Mouse (Mus musculus): Measurements from ENCODE around the gene Retreg3. TPM values are rescaled to one million over a fixed set of nuclear protein-coding genes. Genes with fewer than 3 reads are reported as not detected.

The Retreg3 gene
- 17.0 and 24.6 TPM in 2 replicates for total RNA-seq (2012; rRNA removed)
- 10 to 100 TPM in 1 of 2 experiments, not detected in 1; 23.4 TPM for polyA plus RNA-seq (2012; ENCODE audit: insufficient read depth in 1 of 2, insufficient read length in 2 of 2, low read depth in 1 of 2, low replicate concordance in 2 of 2, missing spikeins in 1 of 2)

DNA sequence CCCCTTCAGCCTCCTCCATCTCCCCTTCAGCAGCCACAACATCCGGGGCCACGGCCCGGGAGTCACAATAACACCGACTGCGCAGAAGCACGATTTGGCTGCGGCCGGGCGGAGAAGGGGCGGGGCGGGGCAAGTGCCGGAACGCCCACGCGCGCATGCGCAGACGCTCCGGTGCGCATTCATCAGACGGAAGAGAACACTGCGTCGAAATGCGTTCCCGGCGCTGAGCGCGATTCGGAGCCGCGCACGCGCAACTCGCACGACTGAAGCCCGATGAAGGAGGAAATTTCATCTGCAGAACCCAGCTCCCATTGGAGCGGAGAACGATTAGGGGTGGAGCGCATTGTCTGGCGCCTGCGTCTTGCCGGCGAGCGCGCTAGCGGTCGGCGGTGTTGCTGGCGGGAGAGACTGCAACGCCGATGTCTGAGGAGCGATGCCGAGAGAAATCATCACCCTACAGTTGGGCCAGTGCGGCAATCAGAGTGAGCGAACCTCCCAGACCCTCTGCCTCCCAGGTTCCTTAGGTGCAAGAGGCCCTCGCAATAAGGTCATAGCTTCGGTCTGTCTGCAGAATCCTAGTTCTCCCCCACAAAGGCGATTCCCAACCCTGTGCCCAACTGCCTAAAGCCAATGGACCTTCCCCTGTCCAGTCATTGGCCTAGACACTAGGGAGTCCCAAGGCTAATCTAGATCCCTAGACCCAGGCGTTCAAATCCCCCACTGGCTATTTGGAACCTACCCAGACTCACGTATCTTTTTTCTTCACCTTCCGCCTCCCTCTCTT is at the start of gene Retreg3, which contains the start of gene Tubg1:
Retreg3 (minus strand) TSS at position 133 of the 784 bp plus-strand sequence.
Tubg1 (plus strand) TSS at position 178 of the 784 bp plus-strand sequence.
- peak within 1 kb of the TSS; percentile 83 for H3K9ac ChIP-seq (ENCODE audit: control insufficient read depth, low read depth, low read length, poor library complexity, severe bottlenecking)
- H3K4me3 ChIP-seq (ENCODE audit: control insufficient read depth in 1 of 2, insufficient read depth in 1 of 2, low read depth in 2 of 2, low read length in 2 of 2), result peak within 1 kb of the TSS; percentile 81 to 84
- DNase-seq (ENCODE audit: low read depth, low spot score), result peak; percentile 100
- no peaks in the 10 kb centered on the region for H3K27me3 ChIP-seq (ENCODE audit: control insufficient read depth in 1 of 2, insufficient read depth in 2 of 2, low read length in 2 of 2)
- H3K4me1 ChIP-seq (ENCODE audit: control insufficient read depth in 1 of 2, insufficient read depth in 2 of 2, low read length in 2 of 2), result peaks cover 11 to 16% of the 10 kb centered on the region in 2 experiments
- peaks cover 2 to 26% of the 10 kb centered on the region in 2 experiments; a peak in 3 of 4 replicates for H3K36me3 ChIP-seq (ENCODE audit: control insufficient read depth in 1 of 2, insufficient read depth in 2 of 2, low read length in 2 of 2)
- H3K79me2 ChIP-seq (ENCODE audit: control insufficient read depth, insufficient read depth, low read length, poor library complexity), result peaks cover 39% of the 10 kb centered on the region
- TF ChIP-seq UBTF (IDR thresholded peaks at IDR 0.05; ENCODE audit: borderline replicate concordance, insufficient read depth, low read depth, low read length) (0 out of 2 replicates have a peak, but pooled peaks have one; percentile 35), ELF1 (IDR thresholded peaks at IDR 0.05; ENCODE audit: low read depth, low read length) (peak; percentile 93), E2F4 (IDR thresholded peaks at IDR 0.05; ENCODE audit: borderline replicate concordance, low read depth, low read length) (peak; percentile 93), POLR2AphosphoS2 (IDR thresholded peaks at IDR 0.05; ENCODE audit: low read length) (peak; percentile 97), BHLHE40 (IDR thresholded peaks at IDR 0.05; ENCODE audit: borderline replicate concordance, low read depth, low read length) (no peak), RCOR1 (IDR thresholded peaks at IDR 0.05; ENCODE audit: low read depth, low read length) (0 out of 2 replicates have a peak, but pooled peaks have one; percentile 11), KAT2A (conservative IDR thresholded peaks at IDR 0.05; ENCODE audit: low read depth, low read length) (no peak; the same call in none of the 2 replicates), TAL1 (IDR thresholded peaks at IDR 0.05; ENCODE audit: low read length) (no peak), NRF1 (IDR thresholded peaks at IDR 0.05; ENCODE audit: insufficient read depth, low read depth, low read length, poor library complexity, severe bottlenecking) (peak; percentile 94), MAFK (IDR thresholded peaks at IDR 0.05; ENCODE audit: borderline replicate concordance, low read depth, low read length) (no peak), CHD2 (IDR thresholded peaks at IDR 0.05; ENCODE audit: low read length) (no peak), ZMIZ1 (IDR thresholded peaks at IDR 0.05; ENCODE audit: low read depth, low read length) (peak; percentile 95; the same call in 1 of the 2 replicates), CHD1 (IDR thresholded peaks at IDR 0.05; ENCODE audit: low read depth, low read length) (no peak), USF1 (IDR thresholded peaks at IDR 0.05; ENCODE audit: low read depth, low read length) (peak; percentile 38; the same call in 1 of the 2 replicates), ETS1 (IDR thresholded peaks at IDR 0.05; ENCODE audit: low read depth, low read length) (peak; percentile 18; the same call in 1 of the 2 replicates), MAZ (IDR thresholded peaks at IDR 0.05; ENCODE audit: low read depth, low read length) (0 out of 2 replicates have a peak, but pooled peaks have one; percentile 76), POLR2AphosphoS5 (IDR thresholded peaks at IDR 0.05; ENCODE audit: borderline replicate concordance, low read depth, low read length) (no peak), NELFE (IDR thresholded peaks at IDR 0.05; ENCODE audit: low read depth, low read length) (peak; percentile 97), ZNF384 (IDR thresholded peaks at IDR 0.05; ENCODE audit: low read depth, low read length) (no peak), HCFC1 (IDR thresholded peaks at IDR 0.05; ENCODE audit: low read depth, low read length) (peak; percentile 93), MXI1 (IDR thresholded peaks at IDR 0.05; ENCODE audit: low read depth, low read length) (peak; percentile 71; the same call in 1 of the 2 replicates), POLR2A (IDR thresholded peaks at IDR 0.05; ENCODE audit: control insufficient read depth in 1 of 2, insufficient read depth in 1 of 2, low read depth in 1 of 2, low read length in 2 of 2, poor library complexity in 1 of 2) (peak; percentile 69 to 99), GABPA (IDR thresholded peaks at IDR 0.05; ENCODE audit: low read depth, low read length) (no peak), TCF12 (IDR thresholded peaks at IDR 0.05; ENCODE audit: low read depth, low read length) (peak; percentile 77), SIN3A (IDR thresholded peaks at IDR 0.05; ENCODE audit: low read length) (peak; percentile 83; the same call in 1 of the 2 replicates), MAX (IDR thresholded peaks at IDR 0.05; ENCODE audit: low read length) (peak; percentile 68), ZKSCAN1 (IDR thresholded peaks at IDR 0.05; ENCODE audit: low read depth, low read length) (no peak), TBP (IDR thresholded peaks at IDR 0.05; ENCODE audit: low read depth, low read length) (peak; percentile 83; the same call in 1 of the 2 replicates), MYC (IDR thresholded peaks at IDR 0.05; ENCODE audit: low read depth, low read length) (peak; percentile 70)
- no peaks in the 10 kb centered on the region for H3K9me3 ChIP-seq (replicated peaks; ENCODE audit: insufficient read depth, low read length)
- peak within 1 kb of the TSS; percentile 81 for H3K27ac ChIP-seq (ENCODE audit: control insufficient read depth, low read depth, low read length)

Measured in MEL (cell line).